Mouse (Mus musculus) forebrain, embryonic 11.5 days (tissue): ENCODE results near the gene Aox1. TPM values are rescaled to one million over a fixed set of nuclear protein-coding genes. Genes with fewer than 3 reads are reported as not detected.

Source experiments
- ATAC-seq: fragments of 200-750 bp; cut with Nextera tagmentation; replicated peaks from 2 replicates; pipeline ENCODE4 v1.8.0; 2017; ENCODE audit warnings: moderate TSS enrichment; ENCODE audit not compliant: low FRiP score
- DNase-seq: peaks from one replicate; pipeline ENCODE4 v3.0.0-alpha.2; 2017; ENCODE audit warnings: low spot score
- H3K27ac ChIP-seq: fragments of 300-500 bp; sonication (generic); 2 replicates; pipeline ENCODE4 v1.5.1; 2014; ENCODE audit warnings: low read depth, low read length
- H3K27me3 ChIP-seq: fragments of 300-500 bp; sonication (generic); 2 replicates; pipeline ENCODE4 v1.6.1; 2014; ENCODE audit warnings: mild to moderate bottlenecking, low read length, mixed read lengths; ENCODE audit not compliant: control insufficient read depth, insufficient read depth
- H3K36me3 ChIP-seq: fragments of 300-500 bp; sonication (generic); 2 replicates; pipeline ENCODE4 v1.6.1; 2014; ENCODE audit warnings: mild to moderate bottlenecking, low read length, moderate library complexity, mixed read lengths; ENCODE audit not compliant: control insufficient read depth, insufficient read depth
- H3K4me1 ChIP-seq: fragments of 300-500 bp; sonication (generic); replicated peaks from 2 replicates; pipeline ENCODE4 v1.6.1; 2014; ENCODE audit warnings: low read length, mixed read lengths; ENCODE audit not compliant: control insufficient read depth, insufficient read depth
- H3K4me2 ChIP-seq: fragments of 300-500 bp; sonication (generic); 2 replicates; pipeline ENCODE4 v1.6.1; 2014; ENCODE audit warnings: low read depth, mild to moderate bottlenecking, low read length, moderate library complexity, mixed read lengths; ENCODE audit not compliant: severe bottlenecking
- H3K4me3 ChIP-seq: fragments of 300-500 bp; sonication (generic); 2 replicates; pipeline ENCODE4 v1.5.1; 2014; ENCODE audit warnings: low read depth, low read length
- H3K9ac ChIP-seq: fragments of 300-500 bp; sonication (generic); 2 replicates; pipeline ENCODE4 v1.6.1; 2014; ENCODE audit warnings: low read length
- H3K9me3 ChIP-seq: fragments of 300-500 bp; sonication (generic); 2 replicates; pipeline ENCODE4 v1.6.1; 2016; ENCODE audit warnings: low read length, mixed read lengths; ENCODE audit not compliant: control insufficient read depth
- WGBS: fragments of 180-500 bp; shearing (Covaris S2); extraction: QIAGEN DNeasy Blood & Tissue Kit; methylation state at CpG from one replicate; pipeline ENCODE4 v1.1.7; 2014; 5-methylcytosine and 5-hydroxymethylcytosine counted together
- polyA plus RNA-seq: library from polyadenylated mRNA; unstranded; fragments of >200 nt; fragmentation: Nextera tagmentation; extraction: Ambion mirVana; gene quantifications from 2 replicates; pipeline ENCODE4 v1.2.1, GENCODE M21; 2014

Aox1 gene
- polyA plus RNA-seq, 1 experiment from 2014 or later = 0.16 TPM

DNA sequence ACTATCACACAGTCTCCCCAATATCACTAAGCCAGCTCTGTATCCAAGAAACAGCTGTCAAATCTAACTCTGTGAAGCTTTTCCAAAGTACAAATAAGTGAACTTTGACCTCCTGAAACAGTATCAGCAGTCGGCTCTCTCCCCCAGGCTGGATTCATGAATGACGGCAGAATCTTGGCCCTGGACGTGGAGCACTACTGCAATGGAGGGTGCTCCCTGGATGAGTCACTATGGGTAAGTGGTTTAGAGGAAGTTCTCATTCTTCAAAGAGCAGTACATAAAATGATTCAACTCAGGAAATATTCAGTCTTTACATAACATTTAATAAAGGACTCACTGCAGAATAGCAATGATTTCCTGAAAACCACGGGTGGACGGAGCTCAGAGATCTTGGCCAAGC lies 51.6 kb downstream of the Aox1 start:
- Histone ChIP-seq H3K36me3 (no peaks in the 10 kb centered on the region), H3K27me3 (no peaks in the 10 kb centered on the region), H3K4me2 (no peak overlapping the region), H3K9ac (no peak overlapping the region), H3K27ac (no peak overlapping the region), H3K9me3 (no peaks in the 10 kb centered on the region), H3K4me1 (no peaks in the 10 kb centered on the region), H3K4me3 (no peak overlapping the region)
- 89% methylated on average over 5 of the region's 5 CpGs for WGBS
- DNase-seq (no peak), ATAC-seq (no peak)

GRCm38 (mm10) chr1:58089316-58089715 lies 59.6 kb downstream of the Aox1 start:
- no peaks in the 10 kb centered on the region for H3K27me3 ChIP-seq
- ATAC-seq = no peak
- no peak overlapping the region for H3K9ac ChIP-seq
- H3K27ac ChIP-seq = no peak overlapping the region
- H3K4me2 ChIP-seq = no peak overlapping the region
- no peaks in the 10 kb centered on the region for H3K4me1 ChIP-seq
- no peak overlapping the region for H3K4me3 ChIP-seq
- no peaks in the 10 kb centered on the region for H3K36me3 ChIP-seq
- DNase-seq = no peak
- WGBS = 60% methylated on average over 5 of the region's 5 CpGs
- H3K9me3 ChIP-seq = no peaks in the 10 kb centered on the region

DNA sequence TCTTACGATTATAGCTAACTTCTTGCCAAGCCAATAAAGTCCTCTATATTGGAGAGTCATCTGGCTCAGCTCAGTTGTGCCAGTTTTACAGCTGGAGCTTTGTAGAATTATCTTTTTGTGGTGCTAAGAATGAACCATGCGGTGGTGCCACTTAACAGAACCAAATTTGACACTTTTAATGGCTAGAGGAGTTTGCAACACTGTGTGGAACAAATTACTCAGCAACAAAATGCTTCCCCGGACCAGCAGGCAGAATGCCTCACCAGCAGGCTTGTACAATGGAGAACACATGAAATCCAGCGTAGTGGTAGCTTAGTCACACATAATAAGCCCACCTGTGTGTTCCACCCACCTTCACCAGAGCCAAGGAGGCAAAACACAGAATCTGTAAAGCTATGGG lies 60.5 kb downstream of the Aox1 start:
- ATAC-seq = no peak

GRCm38 (mm10) chr1:58091213-58091612 lies 61.5 kb downstream of the Aox1 start:
- H3K9ac ChIP-seq = no peak overlapping the region
- WGBS = 81% methylated on average over 3 of the region's 3 CpGs
- no peaks in the 10 kb centered on the region for H3K9me3 ChIP-seq
- H3K27ac ChIP-seq = no peak overlapping the region
- no peaks in the 10 kb centered on the region for H3K36me3 ChIP-seq
- no peaks in the 10 kb centered on the region for H3K27me3 ChIP-seq
- no peak overlapping the region for H3K4me3 ChIP-seq
- H3K4me1 ChIP-seq = no peaks in the 10 kb centered on the region
- no peak for DNase-seq
- no peak overlapping the region for H3K4me2 ChIP-seq
- no peak for ATAC-seq

More for the DNA sequence above, 60.5 kb downstream of the Aox1 start:
- Histone ChIP-seq H3K4me1 (no peaks in the 10 kb centered on the region), H3K27me3 (no peaks in the 10 kb centered on the region), H3K36me3 (no peaks in the 10 kb centered on the region), H3K4me2 (no peak overlapping the region), H3K9me3 (no peaks in the 10 kb centered on the region), H3K27ac (no peak overlapping the region), H3K9ac (no peak overlapping the region), H3K4me3 (no peak overlapping the region)
- 78% methylated on average over 4 of the region's 4 CpGs for WGBS
- no peak for DNase-seq

GRCm38 (mm10) chr1:58091992-58092560 lies 62.3 kb downstream of the Aox1 start:
- no peak overlapping the region for H3K9ac ChIP-seq
- ATAC-seq (no peak), DNase-seq (no peak)
- H3K4me3 ChIP-seq = no peak overlapping the region
- no peaks in the 10 kb centered on the region for H3K9me3 ChIP-seq
- no peaks in the 10 kb centered on the region for H3K27me3 ChIP-seq
- no peak overlapping the region for H3K4me2 ChIP-seq
- H3K36me3 ChIP-seq = no peaks in the 10 kb centered on the region
- H3K4me1 ChIP-seq = no peaks in the 10 kb centered on the region
- H3K27ac ChIP-seq = no peak overlapping the region
- 79% methylated on average over 2 of the region's 2 CpGs for WGBS

DNA sequence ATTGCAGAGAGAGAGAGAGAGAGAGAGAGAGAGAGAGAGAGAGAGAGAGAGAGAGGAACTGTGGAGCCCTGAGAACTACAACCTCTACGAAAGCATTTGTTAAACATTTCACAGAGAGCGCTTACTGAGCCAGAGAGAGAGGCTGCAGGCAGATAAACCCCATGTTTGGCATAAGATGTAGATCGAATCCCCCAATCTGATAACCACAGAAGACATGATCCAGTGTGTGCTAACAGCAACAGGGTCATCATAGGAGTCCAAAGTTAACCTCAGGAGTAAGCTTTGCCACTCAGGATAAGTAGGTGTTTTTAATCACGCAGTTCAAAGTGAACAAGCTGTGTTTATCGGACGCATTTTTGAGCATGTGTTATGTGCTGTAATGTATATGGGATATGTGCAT lies 67.6 kb downstream of the Aox1 start:
- 90% methylated on average over 6 of the region's 6 CpGs for WGBS
- Histone ChIP-seq H3K9me3 (no peaks in the 10 kb centered on the region), H3K9ac (no peak overlapping the region), H3K4me1 (no peaks in the 10 kb centered on the region), H3K27ac (no peak overlapping the region), H3K4me2 (no peak overlapping the region), H3K27me3 (no peaks in the 10 kb centered on the region), H3K4me3 (no peak overlapping the region), H3K36me3 (no peaks in the 10 kb centered on the region)
- DNase-seq = no peak
- ATAC-seq = no peak

- Histone ChIP-seq H3K9me3 (no peaks in the 10 kb centered on the region), H3K27me3 (no peaks in the 10 kb centered on the region), H3K4me2 (no peak overlapping the region), H3K4me1 (no peaks in the 10 kb centered on the region), H3K27ac (no peak overlapping the region), H3K36me3 (no peaks in the 10 kb centered on the region), H3K9ac (no peak overlapping the region), H3K4me3 (no peak overlapping the region)
- DNase-seq (no peak), ATAC-seq (no peak)
These were observed 69.4 kb downstream of the Aox1 start for GRCm38 (mm10) chr1:58099119-58099518.

GRCm38 (mm10) chr1:58101531-58102146 lies 71.9 kb downstream of the Aox1 start:
- WGBS = 81% methylated on average over 2 of the region's 2 CpGs
- H3K27ac ChIP-seq = no peak overlapping the region
- no peak for DNase-seq
- H3K4me3 ChIP-seq = no peak overlapping the region
- ATAC-seq = no peak
- H3K9ac ChIP-seq = no peak overlapping the region
- H3K9me3 ChIP-seq = no peaks in the 10 kb centered on the region
- no peak overlapping the region for H3K4me2 ChIP-seq
- H3K4me1 ChIP-seq = no peaks in the 10 kb centered on the region
- H3K36me3 ChIP-seq = no peaks in the 10 kb centered on the region
- no peaks in the 10 kb centered on the region for H3K27me3 ChIP-seq

- DNase-seq (no peak), ATAC-seq (no peak)
- WGBS = 85% methylated on average over 7 of the region's 7 CpGs
- H3K27me3 ChIP-seq = no peaks in the 10 kb centered on the region
- H3K4me2 ChIP-seq = no peak overlapping the region
- no peaks in the 10 kb centered on the region for H3K9me3 ChIP-seq
- no peaks in the 10 kb centered on the region for H3K4me1 ChIP-seq
- no peak overlapping the region for H3K4me3 ChIP-seq
- no peak overlapping the region for H3K27ac ChIP-seq
- no peaks in the 10 kb centered on the region for H3K36me3 ChIP-seq
- H3K9ac ChIP-seq = no peak overlapping the region
These were observed 72.8 kb downstream of the Aox1 start for GRCm38 (mm10) chr1:58102494-58102893.
